Mouse (Mus musculus): ENCODE data around the gene Gm21992.

DNA sequence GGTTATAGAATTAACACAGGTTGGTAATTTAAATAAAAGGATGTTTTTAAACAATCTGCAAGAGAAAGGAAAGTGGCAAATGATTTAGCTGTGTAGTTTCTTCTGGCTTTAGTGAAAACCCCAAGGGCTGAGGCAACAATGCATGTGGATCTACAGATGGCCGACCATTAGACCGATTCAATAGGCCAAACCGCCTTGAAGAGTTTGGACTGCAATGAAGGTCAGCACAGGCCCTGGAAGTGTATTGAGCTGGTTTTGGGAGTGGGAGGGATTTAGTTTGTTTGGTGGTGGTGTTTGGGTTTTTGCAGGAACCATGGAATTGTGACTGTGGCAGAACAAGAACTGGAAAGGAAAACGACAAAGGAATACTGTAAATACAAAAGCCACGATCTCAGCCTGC is 12.3 kb downstream of the Gm21992 start:
- no peak for TF ChIP-seq TAL1 (conservative IDR thresholded peaks at IDR 0.05; ENCODE audit: low read depth, low read length)
- TF ChIP-seq CTCF (IDR thresholded peaks at IDR 0.05; ENCODE audit: low read depth, low read length), result no peak
- no peak for TF ChIP-seq GATA1 (IDR thresholded peaks at IDR 0.05; ENCODE audit: borderline replicate concordance, low read length)
- no peak for TF ChIP-seq POLR2AphosphoS5 (IDR thresholded peaks at IDR 0.05; ENCODE audit: insufficient replicate concordance, low read depth, low read length)
